Mouse (Mus musculus): Measurements from ENCODE around the gene Rtn1. TPM values are rescaled to one million over a fixed set of nuclear protein-coding genes. Genes with fewer than 3 reads are reported as not detected.

The Rtn1 gene
- polyA plus RNA-seq, 1 experiment from 2014 or later: 0.85 TPM

DNA sequence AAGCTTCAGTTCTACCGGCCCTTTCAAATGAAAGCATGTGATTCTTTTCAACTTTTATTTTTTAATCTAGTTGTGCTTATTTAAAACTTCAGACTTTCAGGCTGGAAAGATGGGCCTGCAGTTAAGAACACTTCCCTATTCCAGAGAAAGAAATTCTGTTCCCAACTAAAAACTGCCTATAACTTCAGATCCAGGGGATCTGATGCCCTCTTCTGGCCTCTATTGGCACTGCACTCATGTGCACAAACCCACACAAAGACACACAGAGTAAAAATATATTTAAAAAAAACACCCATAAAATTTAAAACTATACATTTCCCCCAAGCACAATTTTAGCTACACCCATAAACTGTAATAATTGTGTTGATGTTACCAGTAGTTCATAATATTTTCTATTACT lies 163.9 kb downstream of the Rtn1 start:
- Histone ChIP-seq H3K79me2 (ENCODE audit: inconsistent target) (no peaks in the 10 kb centered on the region), H3K36me3 (ENCODE audit: inconsistent target) (no peaks in the 10 kb centered on the region), H3K27ac (no peak overlapping the region), H3K4me3 (ENCODE audit: inconsistent target) (no peak overlapping the region)
- WGBS (ENCODE audit: missing documents): 100% methylated on average over 1 of the region's 1 CpGs

- Histone ChIP-seq H3K36me3 (ENCODE audit: inconsistent target) (no peaks in the 10 kb centered on the region), H3K27ac (no peak overlapping the region), H3K79me2 (ENCODE audit: inconsistent target) (no peaks in the 10 kb centered on the region), H3K4me3 (ENCODE audit: inconsistent target) (no peak overlapping the region)
- 69% methylated on average over 6 of the region's 6 CpGs for WGBS (ENCODE audit: missing documents)
These were observed 166.0 kb downstream of the Rtn1 start for GRCm38 (mm10) chr12:72242807-72243206.

- no peaks in the 10 kb centered on the region for H3K36me3 ChIP-seq (ENCODE audit: inconsistent target)
- H3K4me3 ChIP-seq (ENCODE audit: inconsistent target): no peak overlapping the region
- no peak overlapping the region for H3K27ac ChIP-seq
- no peaks in the 10 kb centered on the region for H3K79me2 ChIP-seq (ENCODE audit: inconsistent target)
These were observed 168.3 kb downstream of the Rtn1 start for GRCm38 (mm10) chr12:72240506-72240905.

- Histone ChIP-seq H3K4me3 (ENCODE audit: inconsistent target) (no peak overlapping the region), H3K36me3 (ENCODE audit: inconsistent target) (no peaks in the 10 kb centered on the region), H3K27ac (no peak overlapping the region), H3K79me2 (ENCODE audit: inconsistent target) (no peaks in the 10 kb centered on the region)
- WGBS (ENCODE audit: missing documents): 66% methylated on average over 12 of the region's 12 CpGs
These were observed 169.5 kb downstream of the Rtn1 start for GRCm38 (mm10) chr12:72239230-72239894.

DNA sequence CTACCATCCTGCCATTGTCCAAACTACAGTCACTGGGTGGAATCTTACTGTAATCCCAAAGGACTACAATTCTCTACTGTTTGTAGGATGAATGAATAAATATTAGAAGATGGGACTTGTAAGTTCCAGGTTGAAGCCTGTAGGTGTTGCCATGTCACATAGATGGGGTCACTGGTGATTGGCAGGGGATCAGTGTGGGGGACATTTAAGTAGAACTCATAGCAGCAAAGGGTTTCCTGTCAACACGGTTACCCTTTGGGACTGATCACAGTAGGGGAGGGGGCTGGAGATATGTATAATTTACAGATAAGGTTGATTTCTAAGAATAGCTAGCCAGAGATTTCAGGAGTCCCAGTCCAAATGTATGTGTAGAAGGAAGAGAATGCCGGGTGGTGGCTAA lies 171.6 kb downstream of the Rtn1 start:
- no peaks in the 10 kb centered on the region for H3K79me2 ChIP-seq (ENCODE audit: inconsistent target)
- 70% methylated on average over 2 of the region's 2 CpGs for WGBS (ENCODE audit: missing documents)
- no peak overlapping the region for H3K4me3 ChIP-seq (ENCODE audit: inconsistent target)
- H3K27ac ChIP-seq: no peak overlapping the region
- H3K36me3 ChIP-seq (ENCODE audit: inconsistent target): no peaks in the 10 kb centered on the region

- Histone ChIP-seq H3K4me3 (ENCODE audit: inconsistent target) (no peak overlapping the region), H3K27ac (no peak overlapping the region), H3K36me3 (ENCODE audit: inconsistent target) (no peaks in the 10 kb centered on the region), H3K79me2 (ENCODE audit: inconsistent target) (no peaks in the 10 kb centered on the region)
- WGBS (ENCODE audit: missing documents): 2% methylated on average over 40 of the region's 56 CpGs
These were observed 172.3 kb downstream of the Rtn1 start for GRCm38 (mm10) chr12:72236564-72237011.

GRCm38 (mm10) chr12:72235621-72236351 lies 173.1 kb downstream of the Rtn1 start:
- 73% methylated on average over 11 of the region's 12 CpGs for WGBS (ENCODE audit: missing documents)
- no peaks in the 10 kb centered on the region for H3K79me2 ChIP-seq (ENCODE audit: inconsistent target)
- no peak overlapping the region for H3K4me3 ChIP-seq (ENCODE audit: inconsistent target)
- no peak overlapping the region for H3K27ac ChIP-seq
- H3K36me3 ChIP-seq (ENCODE audit: inconsistent target): no peaks in the 10 kb centered on the region

DNA sequence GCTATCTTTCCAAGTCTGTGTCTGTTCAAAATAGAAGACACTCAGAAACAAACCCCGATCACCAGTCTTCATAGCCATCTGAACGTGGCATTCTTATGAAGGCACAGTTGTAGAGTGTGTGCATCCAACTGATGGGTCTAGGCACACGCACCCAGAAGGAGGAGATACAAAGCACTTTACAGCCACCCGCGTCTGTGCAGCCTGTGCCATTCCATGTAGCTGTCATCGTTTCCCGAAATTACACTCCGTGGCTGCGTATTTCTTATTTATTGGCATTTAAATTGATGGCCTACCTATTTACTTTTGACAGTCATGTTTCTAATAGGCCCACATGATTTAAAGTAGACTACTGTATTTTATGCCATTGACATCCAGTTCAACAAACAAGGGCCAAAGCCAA lies 173.9 kb downstream of the Rtn1 start:
- Histone ChIP-seq H3K79me2 (ENCODE audit: inconsistent target) (no peaks in the 10 kb centered on the region), H3K36me3 (ENCODE audit: inconsistent target) (no peaks in the 10 kb centered on the region), H3K4me3 (ENCODE audit: inconsistent target) (no peak overlapping the region), H3K27ac (no peak overlapping the region)
- WGBS (ENCODE audit: missing documents): 88% methylated on average over 9 of the region's 9 CpGs

GRCm38 (mm10) chr12:72234151-72234550 lies 174.7 kb downstream of the Rtn1 start:
- Histone ChIP-seq H3K36me3 (ENCODE audit: inconsistent target) (no peaks in the 10 kb centered on the region), H3K4me3 (ENCODE audit: inconsistent target) (no peak overlapping the region), H3K27ac (no peak overlapping the region), H3K79me2 (ENCODE audit: inconsistent target) (no peaks in the 10 kb centered on the region)
- 84% methylated on average over 3 of the region's 3 CpGs for WGBS (ENCODE audit: missing documents)

DNA sequence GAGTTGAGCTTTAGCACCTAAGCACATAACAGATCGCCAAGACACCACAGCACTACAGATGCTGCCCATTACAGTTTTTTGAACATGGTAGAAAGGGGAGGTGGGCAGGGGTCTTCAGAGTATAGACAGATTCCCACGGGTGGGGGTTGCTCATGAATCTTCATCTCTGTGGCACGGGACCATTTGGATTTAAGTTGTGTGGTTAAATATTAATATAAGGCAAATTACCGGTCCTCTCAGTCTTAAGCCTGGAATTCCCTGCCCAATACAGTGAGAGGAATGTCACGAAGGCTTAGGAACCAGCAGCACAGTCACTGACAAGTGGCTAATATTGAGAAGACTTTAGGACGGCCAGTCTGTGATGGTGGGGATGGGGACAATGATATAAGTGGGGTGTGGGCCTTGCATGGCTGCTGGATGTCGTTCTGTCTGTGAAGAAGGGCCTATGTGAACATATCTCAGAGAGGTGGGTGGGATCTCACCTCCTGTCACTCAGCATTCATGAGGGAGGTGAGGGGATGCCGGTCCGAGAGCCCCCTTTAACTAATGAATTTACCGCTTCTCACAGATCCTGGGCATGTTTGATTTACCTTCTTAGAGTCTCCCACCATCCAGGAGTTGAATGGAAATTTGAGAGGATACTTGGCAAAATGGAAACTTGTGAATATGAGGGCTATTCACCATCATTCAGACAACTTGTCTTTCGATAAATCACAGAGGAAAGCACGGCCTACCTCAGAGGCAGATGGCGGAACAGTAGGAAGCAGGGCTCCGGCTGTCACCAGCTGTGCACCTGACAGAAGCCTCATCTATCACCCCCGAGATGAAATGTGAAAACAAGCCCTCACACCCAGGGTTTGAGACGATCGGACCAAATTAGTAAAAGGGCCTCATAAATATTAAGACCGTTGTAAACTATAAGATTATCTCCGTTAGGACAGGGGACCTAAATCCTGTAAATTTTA lies 175.7 kb downstream of the Rtn1 start:
- Histone ChIP-seq H3K36me3 (ENCODE audit: inconsistent target) (no peaks in the 10 kb centered on the region), H3K27ac (no peak overlapping the region), H3K4me3 (ENCODE audit: inconsistent target) (no peak overlapping the region), H3K79me2 (ENCODE audit: inconsistent target) (no peaks in the 10 kb centered on the region)
- WGBS (ENCODE audit: missing documents): 90% methylated on average over 19 of the region's 19 CpGs

- H3K4me3 ChIP-seq (ENCODE audit: inconsistent target): no peak overlapping the region
- no peak overlapping the region for H3K27ac ChIP-seq
- WGBS (ENCODE audit: missing documents): 85% methylated on average over 3 of the region's 3 CpGs
- H3K79me2 ChIP-seq (ENCODE audit: inconsistent target): no peaks in the 10 kb centered on the region
- H3K36me3 ChIP-seq (ENCODE audit: inconsistent target): no peaks in the 10 kb centered on the region
These were observed 176.7 kb downstream of the Rtn1 start for GRCm38 (mm10) chr12:72232176-72232575.

DNA sequence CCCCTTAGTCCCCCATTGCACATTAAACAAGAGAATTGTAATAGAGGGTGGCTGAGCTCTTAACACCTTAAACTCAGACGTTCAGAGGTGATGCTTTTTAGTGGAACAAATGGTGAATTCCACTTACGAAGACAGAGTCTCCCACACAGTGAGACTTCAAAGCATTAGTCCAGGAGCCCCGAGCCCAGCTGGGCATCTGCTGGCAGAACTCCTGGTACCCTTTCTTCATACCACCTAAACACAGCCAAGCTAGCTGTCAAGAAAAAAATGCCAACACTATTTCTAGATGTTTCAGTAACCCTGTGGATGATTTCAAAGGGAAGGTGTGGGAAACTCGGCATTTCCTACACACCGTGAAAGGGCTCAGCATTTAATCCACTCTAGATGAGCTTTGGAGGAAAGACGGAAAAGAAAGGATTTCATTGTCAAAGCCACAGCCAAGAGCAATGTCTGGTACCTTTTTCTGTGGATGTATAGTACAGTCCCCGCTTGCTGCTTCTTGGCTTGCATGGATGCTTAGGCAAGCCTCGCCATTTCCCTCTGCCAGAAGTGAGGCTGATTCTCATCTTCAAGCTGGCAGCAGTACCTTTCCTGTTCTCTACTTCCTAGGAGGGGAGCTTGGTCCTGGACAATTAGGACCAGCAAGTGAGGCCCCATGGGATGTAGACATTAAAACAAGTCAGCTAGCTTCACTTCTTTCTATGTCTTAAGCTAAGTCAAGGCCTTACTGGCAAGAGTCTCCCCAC lies 179.2 kb downstream of the Rtn1 start:
- no peak overlapping the region for H3K27ac ChIP-seq
- H3K79me2 ChIP-seq (ENCODE audit: inconsistent target): no peaks in the 10 kb centered on the region
- no peak overlapping the region for H3K4me3 ChIP-seq (ENCODE audit: inconsistent target)
- 79% methylated on average over 8 of the region's 8 CpGs for WGBS (ENCODE audit: missing documents)
- H3K36me3 ChIP-seq (ENCODE audit: inconsistent target): no peaks in the 10 kb centered on the region

GRCm38 (mm10) chr12:72227731-72228130 lies 181.1 kb downstream of the Rtn1 start:
- Histone ChIP-seq H3K36me3 (ENCODE audit: inconsistent target) (no peaks in the 10 kb centered on the region), H3K79me2 (ENCODE audit: inconsistent target) (no peaks in the 10 kb centered on the region), H3K4me3 (ENCODE audit: inconsistent target) (no peak overlapping the region), H3K27ac (no peak overlapping the region)
- 92% methylated on average over 6 of the region's 6 CpGs for WGBS (ENCODE audit: missing documents)

DNA sequence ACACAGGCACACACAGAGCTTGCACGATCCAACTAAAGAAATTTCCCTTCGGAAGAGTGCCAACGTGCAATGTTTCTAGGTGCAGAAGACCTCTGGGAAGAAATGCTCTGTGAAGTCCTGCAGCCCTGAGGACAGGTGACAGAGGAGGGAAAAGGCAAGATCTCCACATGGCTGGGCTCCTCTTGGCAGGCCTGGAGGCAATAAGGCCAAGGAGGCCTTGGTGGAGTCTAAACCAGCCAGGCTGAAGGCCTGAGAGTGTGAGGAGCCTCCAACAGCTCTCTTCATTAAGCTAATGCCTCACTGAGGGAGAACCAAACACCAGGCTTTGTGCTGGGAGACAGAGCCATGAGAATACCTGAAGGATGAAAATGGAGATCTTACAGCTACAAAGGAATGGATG lies 183.5 kb downstream of the Rtn1 start:
- H3K36me3 ChIP-seq (ENCODE audit: inconsistent target): no peaks in the 10 kb centered on the region
- no peak overlapping the region for H3K27ac ChIP-seq
- WGBS (ENCODE audit: missing documents): 90% methylated on average over 3 of the region's 3 CpGs
- H3K79me2 ChIP-seq (ENCODE audit: inconsistent target): no peaks in the 10 kb centered on the region
- H3K4me3 ChIP-seq (ENCODE audit: inconsistent target): no peak overlapping the region
